Mouse (Mus musculus) layer of hippocampus, adult 2 months (tissue): ENCODE measurements around the gene Asphd1. TPM values are rescaled to one million over a fixed set of nuclear protein-coding genes. Genes with fewer than 3 reads are reported as not detected.
"Not testable (repeated sequence)": the region's sequence is repeated elsewhere in the genome, so short reads cannot be mapped to it uniquely, and the experiment has no call there.

ENCODE experiments used
- DNase-seq, 2 experiments: peaks; one replicate each; pipeline ENCODE4 v3.0.0; 2022; ENCODE audit warnings: low spot score in 2 of 2
- H3K27ac ChIP-seq: fragments of 200-600 bp; 2 replicates; pipeline ENCODE4 v1.8.1; 2022
- H3K4me3 ChIP-seq: fragments of 200-600 bp; 2 replicates; pipeline ENCODE4 v1.8.1; 2022; ENCODE audit warnings: mild to moderate bottlenecking
- CTCF ChIP-seq: fragments of 200-600 bp; conservative IDR thresholded peaks from 2 replicates; pipeline ENCODE4 v1.8.1; 2022; ENCODE audit warnings: antibody characterized with exemption, mild to moderate bottlenecking, moderate library complexity
- total RNA-seq, 2 experiments: library from RNA; stranded (reverse); gene quantifications; 2 replicates each; pipeline ENCODE4 v1.2.3; 2021

The Asphd1 gene
- total RNA-seq, 2 experiments from 2014 or later: 31.7 to 36.1 TPM

GRCm38 (mm10) chr7:126946530-126946929, 2.9 kb downstream of the Asphd1 start:
- peak overlapping the region; percentile 19; the same call in 1 of the 2 replicates for H3K27ac ChIP-seq
- H3K4me3 ChIP-seq: no peak overlapping the region
- DNase-seq: peak in 1 of 2 experiments; percentile 24
- TF ChIP-seq CTCF: peak; percentile 77

- DNase-seq: peak; percentile 44 to 67
- Histone ChIP-seq H3K27ac (peak overlapping the region; percentile 91), H3K4me3 (peak overlapping the region; percentile 19; the same call in 1 of the 2 replicates)
- TF ChIP-seq CTCF: no peak
Observed at GRCm38 (mm10) chr7:126941801-126942200, 7.6 kb downstream of the Asphd1 start.

- DNase-seq: peak in 1 of 2 experiments; percentile 18
- peak overlapping the region; percentile 91 for H3K27ac ChIP-seq
- H3K4me3 ChIP-seq: no peak overlapping the region
- no peak for TF ChIP-seq CTCF
Observed at GRCm38 (mm10) chr7:126941171-126941570, 8.2 kb downstream of the Asphd1 start.

- H3K4me3 ChIP-seq: no peak overlapping the region
- DNase-seq: no peak
- TF ChIP-seq CTCF: no peak
Observed at GRCm38 (mm10) chr7:126932652-126933051, 16.7 kb downstream of the Asphd1 start.

GRCm38 (mm10) chr7:126929046-126929445, 20.3 kb downstream of the Asphd1 start:
- peak overlapping the region; percentile 91 for H3K4me3 ChIP-seq
- peak overlapping the region; percentile 89 for H3K27ac ChIP-seq
- DNase-seq: peak in 1 of 2 experiments; percentile 23
- TF ChIP-seq CTCF: no peak

More at GRCm38 (mm10) chr7:126932652-126933051, 16.7 kb downstream of the Asphd1 start:
- H3K27ac ChIP-seq: no peak overlapping the region

- TF ChIP-seq CTCF: no peak
- DNase-seq: peak; percentile 91 to 93
- H3K4me3 ChIP-seq: peak within 1 kb of the TSS; percentile 91
- H3K27ac ChIP-seq: peak within 1 kb of the TSS; percentile 89
Observed at GRCm38 (mm10) chr7:126928384-126929037, 20.9 kb downstream of the Asphd1 start, which contains the start of gene Kctd13. Gene Kctd13, plus strand, starts transcription at chr7:126928879.

GRCm38 (mm10) chr7:126926299-126926698, 23.1 kb downstream of the Asphd1 start:
- Histone ChIP-seq H3K27ac (peak overlapping the region; percentile 18; the same call in 1 of the 2 replicates), H3K4me3 (no peak overlapping the region)
- TF ChIP-seq CTCF: no peak
- DNase-seq: no peak

GRCm38 (mm10) chr7:126923999-126924398, 25.4 kb downstream of the Asphd1 start:
- H3K27ac ChIP-seq: peak overlapping the region; percentile 73
- no peak for TF ChIP-seq CTCF
- no peak for DNase-seq
- no peak overlapping the region for H3K4me3 ChIP-seq

- no peak for DNase-seq
- no peak within 1 kb of the TSS for H3K4me3 ChIP-seq
- TF ChIP-seq CTCF: no peak
- H3K27ac ChIP-seq: peak within 1 kb of the TSS; percentile 66
Observed at GRCm38 (mm10) chr7:126922624-126923060, 26.7 kb downstream of the Asphd1 start, which contains the start of gene Tmem219. Gene Tmem219, minus strand, starts transcription at chr7:126922917.

GRCm38 (mm10) chr7:126921563-126921962, 27.8 kb downstream of the Asphd1 start:
- no peak for DNase-seq
- peak overlapping the region; percentile 66 for H3K27ac ChIP-seq
- no peak overlapping the region for H3K4me3 ChIP-seq
- TF ChIP-seq CTCF: no peak

- no peak for DNase-seq
- no peak for TF ChIP-seq CTCF
- H3K27ac ChIP-seq: no peak overlapping the region
- no peak overlapping the region for H3K4me3 ChIP-seq
Observed at GRCm38 (mm10) chr7:126919973-126920372, 29.4 kb downstream of the Asphd1 start.

GRCm38 (mm10) chr7:126918356-126918755, 31.0 kb downstream of the Asphd1 start:
- DNase-seq, H3K4me3 ChIP-seq, H3K27ac ChIP-seq: not testable (repeated sequence)

- no peak overlapping the region for H3K27ac ChIP-seq
- TF ChIP-seq CTCF: no peak
- DNase-seq: no peak
- H3K4me3 ChIP-seq: no peak overlapping the region
Observed at GRCm38 (mm10) chr7:126914844-126915243, 34.5 kb downstream of the Asphd1 start.

- Histone ChIP-seq H3K27ac (no peak overlapping the region), H3K4me3 (no peak overlapping the region)
- TF ChIP-seq CTCF: no peak
- no peak for DNase-seq
Observed at GRCm38 (mm10) chr7:126905590-126905989, 43.8 kb downstream of the Asphd1 start.

- not testable (repeated sequence) for H3K27ac ChIP-seq, H3K4me3 ChIP-seq, DNase-seq
Observed at GRCm38 (mm10) chr7:126899781-126900180, 49.6 kb downstream of the Asphd1 start.
